In the genomic region with DNA sequence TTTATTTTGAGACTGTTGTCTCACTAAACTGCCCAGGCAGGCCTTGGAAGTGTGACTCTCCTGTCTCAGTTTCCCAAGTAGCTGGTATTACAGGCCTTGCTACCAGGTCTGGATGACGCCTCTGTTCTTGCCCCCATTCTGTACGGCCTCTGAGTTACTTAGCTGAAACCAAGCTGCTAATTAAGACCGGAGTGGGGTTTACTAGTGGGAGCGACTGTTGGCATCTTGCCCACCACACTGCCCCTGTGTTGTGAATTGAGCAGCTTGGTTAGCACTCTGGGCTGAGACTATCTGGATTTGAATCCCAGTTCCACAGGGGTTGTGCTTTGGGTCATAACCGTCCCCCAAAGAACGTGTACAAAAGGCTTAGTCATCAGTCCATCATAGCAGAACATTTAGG, we compare ENCODE assay signal across 32 mouse cellular contexts.
A peak's percentile ranks its signal among the peaks of the same experiment; 100 is the strongest.
DNase-seq lines count a peak whose midpoint lies in the region; ATAC-seq and TF ChIP-seq lines count a peak whose summit lies in the region.
"Had no signal": no experiment of that assay in that cellular context is flagged by ENCODE, and none has a peak within 500 bp of the region (broad histone marks: within the 10 kb centered on the region; RNA-seq: fewer than 3 reads in every experiment).

No protein-coding gene starts in this region.

- no peaks in the 10 kb centered on the region for H3K36me3 ChIP-seq in hindbrain, embryonic 13.5 days
- no peaks in the 10 kb centered on the region for H3K36me3 ChIP-seq in hindbrain, embryonic 16.5 days (ENCODE audit: control insufficient read depth, insufficient read depth, low read length)
- no peaks in the 10 kb centered on the region for H3K36me3 ChIP-seq in midbrain, postnatal 0 days (ENCODE audit: insufficient read depth, low read length)
- H3K36me3 ChIP-seq in midbrain, embryonic 15.5 days (replicated peaks): no peaks in the 10 kb centered on the region
- no peaks in the 10 kb centered on the region for H3K36me3 ChIP-seq in forebrain, embryonic 16.5 days (ENCODE audit: control insufficient read depth, insufficient read depth)
- H3K36me3 ChIP-seq: embryonic facial prominence, embryonic 12.5 days; heart, embryonic 13.5 days; limb, embryonic 12.5 days; liver, embryonic 12.5 days; midbrain, embryonic 12.5 days had no signal

- peaks cover 18% of the 10 kb centered on the region for H3K4me1 ChIP-seq in hindbrain, embryonic 13.5 days (replicated peaks)
- H3K4me1 ChIP-seq in hindbrain, embryonic 16.5 days (ENCODE audit: control insufficient read depth, insufficient read depth, low read depth, low read length): peaks cover 8% of the 10 kb centered on the region
- no peaks in the 10 kb centered on the region for H3K4me1 ChIP-seq in midbrain, postnatal 0 days (ENCODE audit: insufficient read depth, low read length)
- H3K4me1 ChIP-seq in midbrain, embryonic 15.5 days: peaks cover 6% of the 10 kb centered on the region; the same call in 1 of the 2 replicates
- H3K4me1 ChIP-seq in forebrain, embryonic 16.5 days (replicated peaks; ENCODE audit: control insufficient read depth, insufficient read depth, low read length): peaks cover 21% of the 10 kb centered on the region

- H3K27me3 ChIP-seq in hindbrain, embryonic 13.5 days: peaks cover 3% of the 10 kb centered on the region; the same call in 1 of the 2 replicates
- H3K27me3 ChIP-seq in hindbrain, embryonic 16.5 days (replicated peaks; ENCODE audit: control insufficient read depth, insufficient read depth, low read length): no peaks in the 10 kb centered on the region
- H3K27me3 ChIP-seq in midbrain, postnatal 0 days (ENCODE audit: insufficient read depth, low read length): no peaks in the 10 kb centered on the region
- no peaks in the 10 kb centered on the region for H3K27me3 ChIP-seq in midbrain, embryonic 15.5 days (replicated peaks)
- no peaks in the 10 kb centered on the region for H3K27me3 ChIP-seq in forebrain, embryonic 16.5 days (replicated peaks; ENCODE audit: control insufficient read depth, insufficient read depth, low read length)
- H3K27me3 ChIP-seq: CH12.LX; embryonic facial prominence, embryonic 12.5 days; heart, embryonic 13.5 days; limb, embryonic 12.5 days; liver, embryonic 12.5 days; midbrain, embryonic 12.5 days had no signal

- H3K9me3 ChIP-seq in hindbrain, embryonic 13.5 days: no peaks in the 10 kb centered on the region
- no peaks in the 10 kb centered on the region for H3K9me3 ChIP-seq in hindbrain, embryonic 16.5 days (ENCODE audit: control insufficient read depth, low read length)
- no peaks in the 10 kb centered on the region for H3K9me3 ChIP-seq in midbrain, postnatal 0 days (ENCODE audit: low read length)
- H3K9me3 ChIP-seq in midbrain, embryonic 15.5 days: no peaks in the 10 kb centered on the region
- H3K9me3 ChIP-seq in forebrain, embryonic 16.5 days (ENCODE audit: control insufficient read depth, low read length): no peaks in the 10 kb centered on the region
- H3K9me3 ChIP-seq: embryonic facial prominence, embryonic 12.5 days; heart, embryonic 13.5 days; limb, embryonic 12.5 days; liver, embryonic 12.5 days; megakaryocyte, embryonic 14.5 days; midbrain, embryonic 12.5 days had no signal

- H3K4me3 ChIP-seq in hindbrain, embryonic 13.5 days: no peak overlapping the region
- H3K4me3 ChIP-seq in hindbrain, embryonic 16.5 days (ENCODE audit: low read length): no peak overlapping the region
- no peak overlapping the region for H3K4me3 ChIP-seq in midbrain, postnatal 0 days (ENCODE audit: low read depth, low read length)
- H3K4me3 ChIP-seq in midbrain, embryonic 15.5 days: no peak overlapping the region
- no peak overlapping the region for H3K4me3 ChIP-seq in forebrain, embryonic 16.5 days (replicated peaks; ENCODE audit: low read length)
- H3K4me3 ChIP-seq: embryonic facial prominence, embryonic 12.5 days; heart, embryonic 13.5 days; limb, embryonic 12.5 days; liver, embryonic 12.5 days; megakaryocyte, embryonic 14.5 days; midbrain, embryonic 12.5 days had no signal

- no peak for TF ChIP-seq CTCF in midbrain, postnatal 0 days (IDR thresholded peaks at IDR 0.05)

- 65% methylated on average over 6 of the region's 6 CpGs for WGBS in hindbrain, embryonic 13.5 days
- WGBS in hindbrain, embryonic 16.5 days: 42% methylated on average over 6 of the region's 6 CpGs
- WGBS in midbrain, postnatal 0 days: 56% methylated on average over 6 of the region's 6 CpGs
- 58% methylated on average over 6 of the region's 6 CpGs for WGBS in midbrain, embryonic 15.5 days
- WGBS in forebrain, embryonic 16.5 days: 16% methylated on average over 6 of the region's 6 CpGs

- 0 out of 2 replicates have a peak overlapping the region, but pooled peaks have one; percentile 1 for H3K27ac ChIP-seq in hindbrain, embryonic 13.5 days
- H3K27ac ChIP-seq in hindbrain, embryonic 16.5 days (ENCODE audit: low read depth, low read length): no peak overlapping the region
- H3K27ac ChIP-seq in midbrain, postnatal 0 days (ENCODE audit: low read depth, low read length): no peak overlapping the region
- no peak overlapping the region for H3K27ac ChIP-seq in midbrain, embryonic 15.5 days
- H3K27ac ChIP-seq in forebrain, embryonic 16.5 days (ENCODE audit: low read length): no peak overlapping the region
- H3K27ac ChIP-seq: embryonic facial prominence, embryonic 12.5 days; heart, embryonic 13.5 days; limb, embryonic 12.5 days; liver, embryonic 12.5 days; midbrain, embryonic 12.5 days; stomach, postnatal 0 days had no signal

- H3K9ac ChIP-seq in hindbrain, embryonic 13.5 days: no peak overlapping the region
- no peak overlapping the region for H3K9ac ChIP-seq in hindbrain, embryonic 16.5 days (ENCODE audit: low read depth, low read length)
- no peak overlapping the region for H3K9ac ChIP-seq in midbrain, postnatal 0 days (replicated peaks; ENCODE audit: low read length, poor library complexity, severe bottlenecking)
- no peak overlapping the region for H3K9ac ChIP-seq in midbrain, embryonic 15.5 days
- no peak overlapping the region for H3K9ac ChIP-seq in forebrain, embryonic 16.5 days (replicated peaks; ENCODE audit: low read depth, low read length)
- H3K9ac ChIP-seq: embryonic facial prominence, embryonic 12.5 days; heart, embryonic 13.5 days; limb, embryonic 12.5 days; liver, embryonic 12.5 days; liver, postnatal 0 days; midbrain, embryonic 12.5 days had no signal

- no peak for ATAC-seq in hindbrain, embryonic 13.5 days (ENCODE audit: low FRiP score)
- ATAC-seq in hindbrain, embryonic 16.5 days: no peak
- ATAC-seq in midbrain, postnatal 0 days (ENCODE audit: low FRiP score): no peak
- no peak for ATAC-seq in midbrain, embryonic 15.5 days (replicated peaks)
- peak; percentile 66 for ATAC-seq in forebrain, embryonic 16.5 days
- ATAC-seq: activated CD4-positive, CD25-positive, alpha-beta regulatory T cell, adult 4 months; intestine, embryonic 16.5 days; liver, embryonic 12.5 days; liver, postnatal 0 days had no signal

- peak; percentile 32 to 39 for DNase-seq in cerebellum, postnatal 10 days
- DNase-seq in cerebellum, adult 18-20 months: no peak
- DNase-seq in midbrain, postnatal 0 days (ENCODE audit: low spot score): peak; percentile 19
- DNase-seq in ovary, postnatal 10 days (ENCODE audit: low spot score): no peak
- DNase-seq: adrenal gland, adult 2 months; adrenal gland, postnatal 36 days; cerebellum, adult 9-10 months; embryo, embryonic 11 days; gastrocnemius, postnatal 10 days; heart, postnatal 10 days; kidney, adult 8-10 months; kidney, postnatal 10 days; layer of hippocampus, postnatal 36 days; liver, postnatal 0 days; lung, postnatal 36 days; right cerebral cortex, postnatal 14 days; thymus, adult 18-20 months; thymus, postnatal 25 days had no signal

- H3K4me2 ChIP-seq in hindbrain, embryonic 13.5 days: no peak overlapping the region
- no peak overlapping the region for H3K4me2 ChIP-seq in hindbrain, embryonic 16.5 days (ENCODE audit: low read length)
- no peak overlapping the region for H3K4me2 ChIP-seq in midbrain, postnatal 0 days (ENCODE audit: low read depth, low read length, poor library complexity, severe bottlenecking)
- H3K4me2 ChIP-seq in midbrain, embryonic 15.5 days: no peak overlapping the region
- no peak overlapping the region for H3K4me2 ChIP-seq in forebrain, embryonic 16.5 days (ENCODE audit: low read length)
- H3K4me2 ChIP-seq: embryonic facial prominence, embryonic 12.5 days; heart, embryonic 13.5 days; limb, embryonic 12.5 days; liver, embryonic 12.5 days; midbrain, embryonic 12.5 days had no signal

Comparison
In these comparisons a context has a peak if more than half of its experiments do, and no peak if none do; other contexts are left out.
1. DNase-seq: peak in cerebellum, postnatal 10 days (2 of 2) and midbrain, postnatal 0 days (single experiment); none in cerebellum, adult 18-20 months (0 of 2) and ovary, postnatal 10 days (single experiment).